Mouse (Mus musculus): ENCODE results near the gene Dbndd2. TPM values are rescaled to one million over a fixed set of nuclear protein-coding genes. Genes with fewer than 3 reads are reported as not detected.

Gene Dbndd2
- total and polyA plus RNA-seq, 2 experiments = 8.1 to 9.5 TPM

GRCm38 (mm10) chr2:164448140-164448539 is 37.8 kb upstream of the Dbndd2 start:
- Histone ChIP-seq H3K27me3 (ENCODE audit: control insufficient read depth, insufficient read depth, low read length) (no peaks in the 10 kb centered on the region), H3K79me2 (ENCODE audit: control insufficient read depth, insufficient read depth, low read length) (no peaks in the 10 kb centered on the region), H3K4me1 (ENCODE audit: control insufficient read depth, insufficient read depth, low read length) (peaks cover 15% of the 10 kb centered on the region), H3K27ac (replicated peaks; ENCODE audit: insufficient read depth, low read depth, low read length) (peak overlapping the region; percentile 58), H3K36me3 (ENCODE audit: control insufficient read depth, insufficient read depth, low read length) (no peaks in the 10 kb centered on the region), H3K9ac (ENCODE audit: low read depth, low read length) (no peak overlapping the region), H3K4me3 (ENCODE audit: insufficient read depth, low read depth, low read length) (no peak overlapping the region)
- DNase-seq (ENCODE audit: extremely low read depth, low read depth, low spot score) = peak; percentile 82
- no peak for TF ChIP-seq POLR2A (IDR thresholded peaks at IDR 0.05; ENCODE audit: extremely low read depth, insufficient read depth, low read length)
- no peak for TF ChIP-seq CTCF (IDR thresholded peaks at IDR 0.05; ENCODE audit: low read depth, low read length)
- 52% methylated on average over 1 of the region's 1 CpGs for WGBS

GRCm38 (mm10) chr2:164448921-164449320 is 37.0 kb upstream of the Dbndd2 start:
- TF ChIP-seq POLR2A (IDR thresholded peaks at IDR 0.05; ENCODE audit: extremely low read depth, insufficient read depth, low read length) (no peak), CTCF (IDR thresholded peaks at IDR 0.05; ENCODE audit: low read depth, low read length) (no peak)
- Histone ChIP-seq H3K27ac (replicated peaks; ENCODE audit: insufficient read depth, low read depth, low read length) (0 out of 2 replicates have a peak overlapping the region, but pooled peaks have one; percentile 18), H3K9ac (ENCODE audit: low read depth, low read length) (no peak overlapping the region), H3K36me3 (ENCODE audit: control insufficient read depth, insufficient read depth, low read length) (no peaks in the 10 kb centered on the region), H3K27me3 (ENCODE audit: control insufficient read depth, insufficient read depth, low read length) (no peaks in the 10 kb centered on the region), H3K4me1 (ENCODE audit: control insufficient read depth, insufficient read depth, low read length) (peaks cover 16% of the 10 kb centered on the region), H3K79me2 (ENCODE audit: control insufficient read depth, insufficient read depth, low read length) (no peaks in the 10 kb centered on the region), H3K4me3 (ENCODE audit: insufficient read depth, low read depth, low read length) (no peak overlapping the region)
- WGBS = 45% methylated on average over 5 of the region's 5 CpGs
- DNase-seq (ENCODE audit: extremely low read depth, low read depth, low spot score) = peak; percentile 34

GRCm38 (mm10) chr2:164449341-164450042 is 36.4 kb upstream of the Dbndd2 start:
- no peak for DNase-seq (ENCODE audit: extremely low read depth, low read depth, low spot score)

GRCm38 (mm10) chr2:164452000-164452676 is 33.8 kb upstream of the Dbndd2 start:
- 64% methylated on average over 13 of the region's 13 CpGs for WGBS
- no peak for TF ChIP-seq POLR2A (IDR thresholded peaks at IDR 0.05; ENCODE audit: extremely low read depth, insufficient read depth, low read length)
- TF ChIP-seq CTCF (IDR thresholded peaks at IDR 0.05; ENCODE audit: low read depth, low read length) = no peak
- Histone ChIP-seq H3K36me3 (ENCODE audit: control insufficient read depth, insufficient read depth, low read length) (no peaks in the 10 kb centered on the region), H3K4me3 (ENCODE audit: insufficient read depth, low read depth, low read length) (no peak overlapping the region), H3K27ac (replicated peaks; ENCODE audit: insufficient read depth, low read depth, low read length) (no peak overlapping the region), H3K27me3 (ENCODE audit: control insufficient read depth, insufficient read depth, low read length) (no peaks in the 10 kb centered on the region), H3K4me1 (ENCODE audit: control insufficient read depth, insufficient read depth, low read length) (peaks cover 30% of the 10 kb centered on the region), H3K9ac (ENCODE audit: low read depth, low read length) (no peak overlapping the region), H3K79me2 (ENCODE audit: control insufficient read depth, insufficient read depth, low read length) (no peaks in the 10 kb centered on the region)
- peak; percentile 48 for DNase-seq (ENCODE audit: extremely low read depth, low read depth, low spot score)

More at GRCm38 (mm10) chr2:164449341-164450042, 36.4 kb upstream of the Dbndd2 start:
- no peaks in the 10 kb centered on the region for H3K79me2 ChIP-seq (ENCODE audit: control insufficient read depth, insufficient read depth, low read length)
- no peaks in the 10 kb centered on the region for H3K36me3 ChIP-seq (ENCODE audit: control insufficient read depth, insufficient read depth, low read length)
- TF ChIP-seq CTCF (IDR thresholded peaks at IDR 0.05; ENCODE audit: low read depth, low read length) (no peak), POLR2A (IDR thresholded peaks at IDR 0.05; ENCODE audit: extremely low read depth, insufficient read depth, low read length) (no peak)
- H3K27ac ChIP-seq (replicated peaks; ENCODE audit: insufficient read depth, low read depth, low read length) = no peak overlapping the region
- WGBS = 90% methylated on average over 14 of the region's 14 CpGs
- H3K27me3 ChIP-seq (ENCODE audit: control insufficient read depth, insufficient read depth, low read length) = no peaks in the 10 kb centered on the region
- H3K4me1 ChIP-seq (ENCODE audit: control insufficient read depth, insufficient read depth, low read length) = peaks cover 20% of the 10 kb centered on the region
- H3K4me3 ChIP-seq (ENCODE audit: insufficient read depth, low read depth, low read length) = no peak overlapping the region
- H3K9ac ChIP-seq (ENCODE audit: low read depth, low read length) = no peak overlapping the region

- no peak for DNase-seq (ENCODE audit: extremely low read depth, low read depth, low spot score)
- Histone ChIP-seq H3K79me2 (ENCODE audit: control insufficient read depth, insufficient read depth, low read length) (no peaks in the 10 kb centered on the region), H3K9ac (ENCODE audit: low read depth, low read length) (no peak overlapping the region), H3K27me3 (ENCODE audit: control insufficient read depth, insufficient read depth, low read length) (no peaks in the 10 kb centered on the region), H3K4me3 (ENCODE audit: insufficient read depth, low read depth, low read length) (no peak overlapping the region), H3K27ac (replicated peaks; ENCODE audit: insufficient read depth, low read depth, low read length) (no peak overlapping the region), H3K4me1 (ENCODE audit: control insufficient read depth, insufficient read depth, low read length) (peaks cover 30% of the 10 kb centered on the region), H3K36me3 (ENCODE audit: control insufficient read depth, insufficient read depth, low read length) (no peaks in the 10 kb centered on the region)
- 72% methylated on average over 14 of the region's 14 CpGs for WGBS
- no peak for TF ChIP-seq POLR2A (IDR thresholded peaks at IDR 0.05; ENCODE audit: extremely low read depth, insufficient read depth, low read length)
- no peak for TF ChIP-seq CTCF (IDR thresholded peaks at IDR 0.05; ENCODE audit: low read depth, low read length)
Measured at GRCm38 (mm10) chr2:164453047-164453757, 32.7 kb upstream of the Dbndd2 start.

Data from liver, adult 2 months (tissue).